Mouse (Mus musculus) c-Kit-positive CD71-negative TER-119-negative erythroid progenitor cells, embryonic 14.5 days (primary cell): ENCODE results near the gene Josd1.
A peak's percentile ranks its signal among the peaks of the same experiment; 100 is the strongest.

Experiments used
- DNase-seq: peaks from one replicate; pipeline ENCODE4 v3.0.0-alpha.2; 2013; ENCODE audit warnings: low read depth

The Josd1 gene

GRCm38 (mm10) chr15:79687646-79688267, at the start of gene Josd1:
Josd1 (minus strand) TSS chr15:79687919.
- peak; percentile 92 for DNase-seq

GRCm38 (mm10) chr15:79734311-79734710, 46.6 kb upstream of the Josd1 start:
- no peak for DNase-seq

DNA sequence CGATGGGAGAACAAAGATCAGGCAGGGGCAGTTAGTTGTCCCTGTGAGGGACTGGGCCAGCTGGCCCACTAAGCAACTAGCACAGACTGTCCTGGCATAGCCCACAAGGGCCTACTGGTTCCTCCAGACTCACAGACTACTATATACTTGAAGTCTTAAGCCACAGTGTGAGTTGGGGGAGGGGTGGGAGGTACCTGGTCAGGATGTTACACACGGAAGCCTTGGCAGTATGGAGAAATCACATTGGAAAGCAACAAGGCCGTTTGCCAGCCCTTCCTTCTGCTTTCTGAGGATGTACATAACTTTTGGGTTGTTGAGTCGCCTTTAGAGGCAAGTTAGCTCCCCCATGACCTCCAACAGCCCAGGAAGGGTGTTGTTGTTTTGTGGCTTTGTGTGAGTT, 45.9 kb upstream of the Josd1 start:
- no peak for DNase-seq

- DNase-seq = no peak
These were observed 45.5 kb upstream of the Josd1 start for GRCm38 (mm10) chr15:79733192-79733591.

GRCm38 (mm10) chr15:79731554-79731953, 43.8 kb upstream of the Josd1 start:
- no peak for DNase-seq

GRCm38 (mm10) chr15:79728731-79729388, 41.1 kb upstream of the Josd1 start:
- DNase-seq = no peak

- DNase-seq = no peak
These were observed 40.6 kb upstream of the Josd1 start for GRCm38 (mm10) chr15:79728311-79728710.

DNA sequence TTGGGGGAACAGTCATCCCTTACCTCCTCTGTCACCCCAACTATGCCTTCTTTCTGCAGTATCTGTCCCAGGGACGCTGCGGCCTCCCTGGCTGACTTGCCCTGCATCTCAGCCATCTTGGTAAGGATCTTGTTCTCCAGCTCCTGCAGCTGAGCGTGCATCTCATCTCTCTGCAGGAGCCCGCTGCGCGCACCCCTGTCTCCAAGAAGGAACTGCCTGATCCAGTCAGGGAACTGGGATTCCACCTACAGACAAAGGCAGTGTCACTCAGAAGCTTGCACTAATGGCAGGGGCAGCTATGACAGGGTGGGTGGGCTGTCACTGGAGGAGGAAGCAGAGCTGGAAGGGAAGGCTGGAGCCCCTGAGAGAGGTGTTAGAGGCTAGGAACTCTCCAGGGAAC, 40.1 kb upstream of the Josd1 start:
- DNase-seq = no peak

DNA sequence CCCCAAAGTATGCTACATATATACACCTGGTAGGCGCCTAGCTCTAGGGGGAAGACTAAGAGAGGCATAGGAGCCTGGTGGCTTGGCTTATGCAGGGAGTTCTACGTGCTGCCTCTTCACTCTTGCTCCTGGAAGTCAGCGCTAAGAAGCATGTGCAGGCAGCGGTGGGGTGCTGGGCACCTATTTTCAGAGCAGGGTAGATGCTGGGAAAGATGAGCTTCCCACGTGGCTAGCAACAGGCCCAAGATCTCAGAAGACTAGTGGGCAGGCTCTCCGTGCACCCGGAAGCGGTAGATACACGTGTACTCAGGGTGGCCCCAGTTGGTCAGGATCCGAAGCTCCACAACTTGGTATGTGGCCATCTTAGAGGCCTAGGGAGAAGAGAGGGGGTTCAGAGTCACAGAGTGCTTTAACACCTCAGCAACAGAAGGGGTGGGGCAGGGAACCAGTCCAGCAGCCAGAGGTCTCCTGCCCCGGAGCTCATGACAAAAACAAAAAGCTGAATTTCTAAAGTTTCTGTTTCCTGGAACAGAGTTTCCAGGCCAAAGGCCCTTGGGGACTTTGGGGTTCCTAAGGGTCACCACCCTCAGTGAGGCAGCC, 37.6 kb upstream of the Josd1 start:
- no peak for DNase-seq

GRCm38 (mm10) chr15:79723439-79723838, 35.7 kb upstream of the Josd1 start:
- DNase-seq = no peak

- no peak for DNase-seq
These were observed 33.1 kb upstream of the Josd1 start for GRCm38 (mm10) chr15:79720796-79721195.

DNA sequence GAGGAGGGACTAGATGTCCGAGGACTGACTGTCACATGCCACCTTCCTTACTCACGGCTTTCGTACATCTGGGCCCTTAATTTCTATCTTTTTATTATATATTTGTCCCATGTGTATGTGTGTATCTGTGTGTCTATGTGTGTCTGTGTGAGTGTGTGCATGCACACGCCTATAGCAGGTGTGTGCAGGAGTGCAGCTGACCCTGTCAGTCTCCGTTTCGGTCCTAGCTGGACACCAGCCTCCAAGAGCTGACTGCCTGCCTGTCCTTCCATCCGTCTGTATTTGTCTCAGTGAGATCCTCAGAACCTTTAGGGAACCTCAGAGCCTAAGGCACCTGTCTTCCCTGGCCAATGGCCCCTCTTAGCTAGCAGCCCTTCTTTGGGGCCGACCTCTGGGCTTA, 32.5 kb upstream of the Josd1 start:
- no peak for DNase-seq

DNA sequence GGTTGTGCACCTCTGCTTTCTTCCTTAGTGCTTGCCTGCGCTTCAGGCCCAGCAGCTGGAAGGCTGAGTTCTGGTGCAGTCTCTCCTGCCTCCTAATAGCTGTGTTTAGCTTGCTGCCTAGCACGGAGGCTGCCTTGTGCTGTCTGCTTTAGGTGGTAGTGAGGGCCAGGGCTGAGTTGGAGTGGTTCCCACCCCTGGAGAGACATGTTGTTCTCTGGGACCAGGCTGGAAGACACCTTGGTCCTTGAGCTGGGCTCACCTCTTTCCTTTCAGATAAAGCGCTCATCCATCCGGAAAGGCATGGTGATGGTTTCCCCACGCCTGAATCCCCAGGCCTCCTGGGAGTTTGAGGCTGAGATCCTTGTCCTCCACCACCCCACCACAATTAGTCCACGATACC, 29.0 kb upstream of the Josd1 start:
- DNase-seq = no peak

DNA sequence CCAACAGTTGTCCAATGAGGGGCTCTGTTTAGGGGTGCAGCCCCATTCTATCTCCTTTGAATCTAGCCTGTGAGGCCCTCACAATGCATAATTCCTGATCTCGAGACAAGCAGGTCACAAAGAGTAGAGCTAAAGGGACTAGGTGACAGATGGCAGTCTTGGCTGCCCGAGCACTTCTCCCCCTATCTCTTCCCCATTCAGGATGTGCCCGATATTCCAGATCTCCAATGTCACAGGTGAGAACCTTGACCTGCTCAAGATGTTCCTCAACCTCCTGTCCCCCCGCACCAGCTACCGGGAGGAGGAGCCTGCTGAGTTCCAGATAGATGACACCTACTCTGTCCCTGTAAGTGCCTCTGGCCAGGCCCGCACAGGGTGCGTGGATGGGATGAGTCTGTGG, 27.9 kb upstream of the Josd1 start:
- DNase-seq = no peak

- DNase-seq = no peak
These were observed 20.6 kb upstream of the Josd1 start for GRCm38 (mm10) chr15:79708229-79708822.

GRCm38 (mm10) chr15:79706603-79707214, 19.0 kb upstream of the Josd1 start:
- no peak for DNase-seq

DNA sequence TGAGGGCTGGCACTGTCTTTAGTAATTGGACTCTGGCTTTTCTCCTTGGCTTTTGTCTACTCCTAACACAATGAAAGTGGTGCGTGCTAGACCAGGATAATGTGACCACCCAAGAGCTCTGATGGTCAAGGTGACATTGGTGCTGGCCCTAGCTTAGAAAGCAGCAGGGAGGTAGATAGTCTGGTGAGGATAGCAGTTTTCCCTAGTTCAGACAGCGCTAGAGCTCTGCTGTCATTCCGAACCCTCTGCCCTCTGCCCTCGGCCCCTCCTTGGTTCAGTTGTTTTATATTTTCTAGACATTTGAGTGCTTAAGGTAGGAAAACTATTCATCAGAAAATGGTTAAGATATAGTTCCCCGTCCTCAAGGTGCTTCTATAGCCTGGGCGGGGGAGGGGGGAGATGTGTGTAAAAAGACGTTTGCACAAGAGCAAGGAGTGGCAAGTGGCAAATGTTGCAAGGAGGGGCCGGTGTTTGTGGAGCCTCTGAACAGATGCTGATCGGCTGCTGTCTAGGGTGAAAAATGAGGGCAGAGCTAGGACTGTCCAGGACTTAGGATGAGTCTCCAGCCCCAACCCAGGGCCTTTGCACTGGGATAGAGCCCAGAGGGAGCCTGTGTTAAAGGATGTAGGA, 10.0 kb upstream of the Josd1 start:
- no peak for DNase-seq

DNA sequence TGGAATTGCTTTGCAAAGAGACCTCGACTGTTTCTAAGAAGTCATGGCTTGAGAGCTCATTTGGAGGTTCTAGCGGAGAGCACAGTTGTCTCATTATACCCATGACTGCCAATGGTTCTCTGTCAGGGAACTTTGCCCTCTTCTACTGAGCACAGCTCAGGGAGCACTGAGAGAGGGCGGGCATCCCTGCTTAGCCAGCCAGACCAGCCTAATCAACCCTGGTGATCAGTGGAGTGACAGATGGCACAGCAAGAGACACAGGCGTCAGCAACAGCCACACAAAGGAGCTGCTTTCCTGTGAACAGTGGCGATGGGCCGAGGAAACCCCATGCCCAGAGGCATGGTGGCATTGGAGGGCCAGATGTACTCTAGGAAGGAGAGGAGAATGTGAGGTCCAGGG, 9.3 kb upstream of the Josd1 start:
- no peak for DNase-seq

DNA sequence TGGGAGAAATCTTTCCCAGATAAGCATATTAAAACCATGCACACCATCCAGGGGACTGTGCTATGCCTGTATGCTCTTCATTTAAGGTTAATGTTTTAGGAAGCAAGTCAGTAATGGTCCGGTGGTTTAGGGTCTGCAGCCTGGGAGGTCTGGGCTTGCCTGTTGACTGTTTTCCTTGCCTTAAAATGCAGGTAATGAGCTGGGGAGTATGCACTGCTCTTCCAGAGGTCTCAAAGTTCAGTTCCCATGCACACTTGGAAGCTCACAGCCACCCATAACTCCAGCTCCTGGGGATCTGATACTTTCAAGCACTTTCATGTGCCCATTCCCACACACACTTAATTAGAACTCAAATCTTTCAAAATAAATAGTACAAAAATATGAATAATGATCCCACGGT, 8.8 kb upstream of the Josd1 start:
- DNase-seq = no peak

- DNase-seq = no peak
These were observed 7.8 kb upstream of the Josd1 start for GRCm38 (mm10) chr15:79695516-79695915.

DNA sequence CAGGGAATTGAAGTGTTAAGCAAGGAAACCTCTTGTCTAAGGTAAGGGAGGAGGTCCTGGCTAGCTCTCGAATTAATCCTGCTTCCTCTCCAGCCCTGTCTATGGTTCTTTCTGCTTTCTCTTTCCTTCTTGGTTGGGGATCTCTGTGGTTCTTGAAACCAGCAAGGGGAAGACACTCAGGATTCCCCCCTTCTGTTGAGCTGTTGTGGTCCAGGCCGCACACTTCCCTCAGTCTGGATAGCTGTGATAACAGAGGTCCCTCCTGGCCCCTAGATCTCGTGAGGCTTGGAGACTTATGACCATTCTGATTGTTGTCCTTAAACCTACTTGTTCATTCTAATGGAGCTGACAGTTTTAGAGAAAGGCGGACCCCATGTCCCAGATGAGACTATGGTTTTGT, 6.8 kb upstream of the Josd1 start:
- no peak for DNase-seq

DNA sequence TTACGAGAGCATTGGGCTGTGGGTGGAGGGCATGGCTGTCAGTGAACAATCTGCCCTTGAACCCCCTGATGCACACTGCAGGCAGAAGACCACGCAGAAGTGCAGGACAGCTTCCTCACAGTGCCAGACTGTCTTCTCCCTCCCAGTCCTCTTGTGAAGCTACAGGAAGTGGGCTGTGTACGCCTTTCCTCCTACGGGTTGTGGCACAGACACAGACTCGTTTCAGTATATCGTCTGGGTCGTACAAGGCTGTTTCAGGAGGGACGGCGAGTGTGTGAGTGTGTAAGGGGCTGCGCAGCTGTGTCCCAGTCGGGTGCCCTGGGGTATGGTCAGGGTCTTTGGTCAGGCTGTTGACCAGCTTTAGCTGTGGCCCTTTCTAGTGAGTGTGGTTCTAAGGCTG, 6.0 kb upstream of the Josd1 start:
- no peak for DNase-seq
